Mouse (Mus musculus) sigmoid colon, adult 10 weeks (tissue): ENCODE data around the gene Ssbp4. TPM values are rescaled to one million over a fixed set of nuclear protein-coding genes. Genes with fewer than 3 reads are reported as not detected.

Experiments
- polyA plus RNA-seq: library from polyadenylated mRNA; stranded (reverse); fragments of 350-450 nt; fragmentation: Illumina TruSeq; extraction: RNeasy Lipid Tissue Mini Kit (QIAGEN cat#74804); gene quantifications from one replicate; pipeline ENCODE4 v1.2.3, GENCODE M21; 2014; ENCODE audit warnings: low read depth, low replicate concordance

Ssbp4 gene
- not detected for polyA plus RNA-seq

DNA sequence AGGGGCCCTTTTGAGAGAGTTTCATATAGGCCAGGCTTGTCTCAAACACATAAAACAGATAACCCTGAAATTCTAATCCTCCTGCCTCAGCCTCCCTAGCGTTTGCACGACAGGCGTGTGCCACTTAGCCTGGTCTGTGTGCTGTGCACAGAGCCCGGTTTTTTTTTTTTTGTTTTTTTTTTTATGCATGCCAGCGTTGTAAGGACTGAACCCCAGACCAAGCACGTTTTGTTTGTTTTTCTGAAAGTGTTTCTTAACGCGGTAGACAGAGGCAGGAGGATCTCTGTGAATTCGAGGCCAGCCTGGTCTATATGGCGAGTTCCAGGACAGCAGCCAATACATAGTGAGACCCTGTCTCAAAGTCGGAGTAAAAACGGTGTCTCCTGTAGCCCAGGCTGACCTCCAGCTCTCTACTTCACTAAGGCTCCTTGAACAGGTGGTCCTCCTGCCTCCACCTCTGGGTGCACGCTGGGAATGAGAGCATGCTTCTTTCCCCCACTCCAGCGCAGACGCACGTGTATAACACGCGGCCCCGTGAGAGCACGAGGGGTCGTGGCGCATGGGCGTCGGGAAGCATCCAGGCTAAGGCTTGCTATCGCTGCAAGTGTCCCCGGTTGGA, at the start of gene Ssbp4:
Ssbp4 (minus strand) TSS at position 124 of the 619 bp plus-strand sequence.

DNA sequence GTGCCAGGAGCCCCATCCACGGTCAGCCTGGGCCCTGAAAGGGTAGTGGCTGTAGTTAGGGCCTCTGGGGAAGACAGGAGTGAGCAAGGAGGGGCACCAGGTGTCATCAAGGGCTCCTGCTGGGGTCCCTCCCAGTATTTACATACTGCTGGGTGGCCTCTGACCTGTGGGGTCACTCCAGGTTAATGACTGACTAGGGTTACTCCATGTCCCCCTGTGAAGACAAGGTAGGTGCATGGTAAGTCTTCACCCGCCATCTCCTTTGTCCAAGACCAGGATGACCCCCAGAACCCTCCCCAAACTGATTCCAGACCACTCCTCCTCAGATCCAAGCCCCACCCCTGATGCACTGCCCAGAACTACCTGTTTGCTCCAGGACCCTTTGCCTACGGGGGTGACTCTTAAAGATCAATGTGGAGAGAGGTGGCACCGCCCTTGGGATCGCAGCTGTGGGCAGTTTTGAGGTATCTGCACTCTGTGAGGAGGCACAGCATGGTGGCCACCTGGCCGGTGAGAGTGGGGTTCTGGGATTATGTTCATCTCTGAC, 23.7 kb upstream of the Ssbp4 start, which contains the start of gene Gdf15:
Gdf15 (minus strand) TSS at position 111 of the 547 bp plus-strand sequence.

DNA sequence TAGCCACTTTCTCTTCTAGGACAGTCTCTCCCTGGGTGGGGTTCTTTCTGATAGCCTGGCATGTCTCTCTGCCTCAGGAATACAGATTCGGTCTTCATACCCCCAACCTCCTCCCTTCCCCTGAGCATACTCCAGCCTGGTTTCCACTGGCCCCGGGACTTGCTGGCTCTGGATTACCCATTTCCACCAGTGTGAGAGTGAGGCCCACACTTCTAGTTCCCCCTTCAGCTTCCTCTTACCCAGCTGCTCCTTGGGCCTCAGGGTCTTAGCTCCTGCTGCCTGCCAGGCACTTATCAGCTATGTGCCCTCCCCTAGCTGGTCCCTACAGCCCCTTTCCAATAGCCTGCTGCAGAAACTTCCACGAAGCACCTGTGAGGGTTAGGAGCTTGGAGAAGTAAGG, 7.2 kb upstream of the Ssbp4 start, which contains the start of gene Lrrc25:
Lrrc25 (plus strand) TSS at position 262 of the 400 bp plus-strand sequence.

DNA sequence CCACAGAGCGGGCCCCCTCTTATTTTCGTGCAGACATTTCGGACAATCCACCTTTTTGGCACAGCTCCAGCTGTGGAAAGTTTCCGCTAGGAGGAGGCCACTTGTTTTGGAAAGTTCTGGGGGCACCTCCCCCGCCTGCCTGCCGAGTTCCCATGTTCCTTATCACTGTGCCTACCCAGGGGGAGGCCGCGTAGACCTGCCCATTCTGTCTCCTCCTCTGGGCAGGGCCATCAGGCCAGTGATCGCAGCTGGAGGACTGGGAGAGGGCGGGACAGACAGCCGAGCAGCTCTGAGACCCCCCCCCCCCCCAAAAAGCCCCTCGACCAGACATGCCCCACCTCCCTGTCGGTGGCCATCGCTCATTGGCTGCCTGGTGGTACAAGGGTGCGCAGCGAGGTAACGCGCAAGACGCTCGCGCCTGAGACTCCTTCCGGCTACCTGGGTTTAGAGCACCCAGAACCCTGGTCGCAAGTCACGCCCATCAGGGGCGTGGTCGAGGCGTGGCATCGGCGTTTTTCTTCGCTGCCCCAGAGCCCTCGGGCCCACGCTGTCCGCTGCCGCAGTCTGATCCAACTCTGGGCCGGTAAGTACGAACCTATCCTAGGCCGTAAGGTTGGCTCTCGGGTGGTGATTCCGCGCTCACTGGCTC, 14.6 kb downstream of the Ssbp4 start, which contains the start of gene Isyna1:
Isyna1 (plus strand) TSS at position 413 of the 649 bp plus-strand sequence.

Other genes with a start within 250 kb of the Ssbp4 start
- gene Comp, start 235.3 kb downstream of the Ssbp4 start, polyA plus RNA-seq, result not detected
- gene Crtc1, start 169.3 kb downstream of the Ssbp4 start, polyA plus RNA-seq, result 2.8 TPM
- gene Klhl26, start 131.9 kb downstream of the Ssbp4 start, polyA plus RNA-seq, result 2.3 TPM
- gene Tmem59l, start 121.5 kb downstream of the Ssbp4 start, polyA plus RNA-seq, result not detected
- not detected for gene Crlf1, start 115.7 kb downstream of the Ssbp4 start, polyA plus RNA-seq
- 2.6 TPM for gene Rex1bd, start 102.1 kb downstream of the Ssbp4 start, polyA plus RNA-seq
- 2.6 TPM for gene Uba52, start 98.1 kb downstream of the Ssbp4 start, polyA plus RNA-seq
- 8.5 TPM for gene Fkbp8, start 81.1 kb downstream of the Ssbp4 start, polyA plus RNA-seq
- gene Kxd1, start 80.9 kb downstream of the Ssbp4 start, polyA plus RNA-seq, result 9.0 TPM
- 0.98 TPM for gene Ell, start 69.4 kb downstream of the Ssbp4 start, polyA plus RNA-seq
- not detected for gene Isyna1, start 14.5 kb downstream of the Ssbp4 start, polyA plus RNA-seq
- not detected for gene Lrrc25, start 7.3 kb upstream of the Ssbp4 start, polyA plus RNA-seq
- not detected for gene Gdf15, start 23.6 kb upstream of the Ssbp4 start, polyA plus RNA-seq
- 13.4 TPM for gene Pgpep1, start 51.5 kb upstream of the Ssbp4 start, polyA plus RNA-seq
- gene Lsm4, start 64.4 kb upstream of the Ssbp4 start, polyA plus RNA-seq, result not detected
- gene Jund, start 90.1 kb upstream of the Ssbp4 start, polyA plus RNA-seq, result 44.0 TPM
- not detected for gene Iqcn, start 94.6 kb upstream of the Ssbp4 start, polyA plus RNA-seq
- gene Gm3336, start 109.7 kb upstream of the Ssbp4 start, polyA plus RNA-seq, result 31.1 TPM
- 0.19 TPM for gene Pde4c, start 114.8 kb upstream of the Ssbp4 start, polyA plus RNA-seq
- gene Rab3a, start 145.8 kb upstream of the Ssbp4 start, polyA plus RNA-seq, result 1.7 TPM
- gene Mpv17l2, start 152.1 kb upstream of the Ssbp4 start, polyA plus RNA-seq, result 1.7 TPM
- gene Pik3r2, start 167.8 kb upstream of the Ssbp4 start, polyA plus RNA-seq, result 1.5 TPM
- 1.9 TPM for gene Mast3, start 196.2 kb upstream of the Ssbp4 start, polyA plus RNA-seq
- gene Il12rb1, start 199.6 kb upstream of the Ssbp4 start, polyA plus RNA-seq, result not detected
- gene Arrdc2, start 230.8 kb upstream of the Ssbp4 start, polyA plus RNA-seq, result 3.8 TPM